Mouse (Mus musculus) megakaryocyte, embryonic 14.5 days (primary cell): Measurements from ENCODE around the gene Agap1. TPM values are rescaled to one million over a fixed set of nuclear protein-coding genes. Genes with fewer than 3 reads are reported as not detected.

Source experiments
- H3K27me3 ChIP-seq: replicated peaks from 2 replicates; pipeline ENCODE3; 2012; ENCODE audit warnings: inconsistent platforms
- H3K36me3 ChIP-seq: replicated peaks from 2 replicates; pipeline ENCODE3; 2012; ENCODE audit warnings: low read length, inconsistent platforms, mixed read lengths
- H3K4me1 ChIP-seq: 2 replicates; pipeline ENCODE4 v1.6.1; 2012; ENCODE audit warnings: inconsistent platforms
- H3K4me3 ChIP-seq: replicated peaks from 2 replicates; pipeline ENCODE3; 2012; ENCODE audit warnings: moderate library complexity, mild to moderate bottlenecking, inconsistent platforms
- H3K9me3 ChIP-seq: 2 replicates; pipeline ENCODE4 v1.6.1; 2012; ENCODE audit warnings: inconsistent platforms
- FLI1 ChIP-seq: IDR thresholded peaks from 2 replicates; pipeline ENCODE4 v1.6.1; 2012; ENCODE audit warnings: low read length, inconsistent platforms, mixed read lengths
- GATA1 ChIP-seq: IDR thresholded peaks from 3 replicates; pipeline ENCODE4 v1.6.1; 2012; ENCODE audit warnings: mixed read lengths, low read length, inconsistent platforms, borderline replicate concordance
- polyA plus RNA-seq: library from polyadenylated mRNA; stranded (reverse); fragments of >175 nt; gene quantifications from 2 replicates; pipeline ENCODE4 v1.2.3, GENCODE M21; 2012; ENCODE audit warnings: low replicate concordance; ENCODE audit not compliant: insufficient read depth

The Agap1 gene
- polyA plus RNA-seq, 1 experiment, result 3.4 TPM

GRCm38 (mm10) chr1:89521406-89521805, 66.8 kb downstream of the Agap1 start:
- H3K4me1 ChIP-seq, result peaks cover 36% of the 10 kb centered on the region
- no peaks in the 10 kb centered on the region for H3K9me3 ChIP-seq
- H3K4me3 ChIP-seq, result no peak overlapping the region
- TF ChIP-seq GATA1 (no peak), FLI1 (no peak)
- H3K36me3 ChIP-seq, result no peaks in the 10 kb centered on the region
- H3K27me3 ChIP-seq, result peaks cover 28% of the 10 kb centered on the region

GRCm38 (mm10) chr1:89521935-89522535, 67.4 kb downstream of the Agap1 start:
- Histone ChIP-seq H3K36me3 (no peaks in the 10 kb centered on the region), H3K4me3 (no peak overlapping the region), H3K4me1 (peaks cover 36% of the 10 kb centered on the region), H3K27me3 (peaks cover 30% of the 10 kb centered on the region), H3K9me3 (no peaks in the 10 kb centered on the region)
- no peak for TF ChIP-seq FLI1
- no peak for TF ChIP-seq GATA1

- Histone ChIP-seq H3K9me3 (no peaks in the 10 kb centered on the region), H3K27me3 (peaks cover 33% of the 10 kb centered on the region), H3K4me3 (no peak overlapping the region), H3K36me3 (no peaks in the 10 kb centered on the region), H3K4me1 (peaks cover 36% of the 10 kb centered on the region)
- TF ChIP-seq FLI1, result no peak
- TF ChIP-seq GATA1, result no peak
Observed at GRCm38 (mm10) chr1:89524369-89524768, 69.8 kb downstream of the Agap1 start.

DNA sequence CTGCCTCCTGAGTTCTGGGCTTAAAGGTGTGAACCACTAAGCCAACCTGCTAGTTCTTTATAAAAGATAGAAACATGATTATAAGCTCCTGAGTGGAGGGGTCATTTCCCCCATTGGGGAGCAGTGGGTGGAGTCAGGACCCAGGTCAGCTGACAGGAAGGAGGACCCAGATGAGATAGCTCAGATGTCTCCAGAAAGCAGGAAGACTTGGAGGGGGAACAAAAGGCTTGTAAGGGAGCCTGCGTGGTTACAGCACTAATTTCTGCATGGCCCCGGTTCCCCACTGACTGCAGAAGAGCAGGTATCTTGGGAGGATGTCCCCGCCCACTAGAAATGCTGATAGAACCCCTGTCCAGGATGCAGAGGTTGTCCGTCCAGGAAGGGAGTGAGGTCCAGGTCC, 70.4 kb downstream of the Agap1 start:
- Histone ChIP-seq H3K9me3 (no peaks in the 10 kb centered on the region), H3K4me3 (no peak overlapping the region)

GRCm38 (mm10) chr1:89525825-89526224, 71.2 kb downstream of the Agap1 start:
- Histone ChIP-seq H3K4me3 (no peak overlapping the region), H3K27me3 (peaks cover 30% of the 10 kb centered on the region), H3K4me1 (peaks cover 36% of the 10 kb centered on the region), H3K36me3 (no peaks in the 10 kb centered on the region), H3K9me3 (no peaks in the 10 kb centered on the region)
- TF ChIP-seq GATA1, result no peak
- TF ChIP-seq FLI1, result no peak

More for the DNA sequence above, 70.4 kb downstream of the Agap1 start:
- Histone ChIP-seq H3K36me3 (no peaks in the 10 kb centered on the region), H3K27me3 (peaks cover 31% of the 10 kb centered on the region), H3K4me1 (peaks cover 36% of the 10 kb centered on the region)
- TF ChIP-seq GATA1 (no peak), FLI1 (no peak)

GRCm38 (mm10) chr1:89528671-89529276, 74.2 kb downstream of the Agap1 start:
- Histone ChIP-seq H3K4me3 (no peak overlapping the region), H3K9me3 (peaks cover 17% of the 10 kb centered on the region), H3K27me3 (peaks cover 13% of the 10 kb centered on the region), H3K36me3 (no peaks in the 10 kb centered on the region), H3K4me1 (peaks cover 18% of the 10 kb centered on the region)
- TF ChIP-seq GATA1 (no peak), FLI1 (no peak)

DNA sequence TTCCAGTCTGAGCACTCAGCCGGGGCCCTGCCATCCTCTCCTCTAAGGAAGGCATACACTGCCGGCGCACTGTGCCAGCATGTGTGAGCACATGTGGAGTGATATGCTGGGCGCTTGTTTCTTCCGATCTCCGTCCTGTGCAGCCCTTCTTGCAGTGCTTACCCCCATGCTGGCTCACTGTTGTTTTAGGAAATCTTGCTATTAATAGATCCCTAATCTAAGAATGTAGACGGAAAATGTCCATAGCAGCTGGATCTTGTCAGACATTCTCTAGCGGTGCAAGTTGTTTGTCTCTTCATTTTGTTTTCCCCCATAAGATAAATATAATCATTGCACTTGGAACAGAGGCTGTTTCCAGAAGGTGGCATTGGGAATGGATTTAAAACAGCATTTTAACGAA, 79.1 kb downstream of the Agap1 start:
- TF ChIP-seq GATA1 (no peak), FLI1 (no peak)
- H3K9me3 ChIP-seq, result peaks cover 31% of the 10 kb centered on the region

DNA sequence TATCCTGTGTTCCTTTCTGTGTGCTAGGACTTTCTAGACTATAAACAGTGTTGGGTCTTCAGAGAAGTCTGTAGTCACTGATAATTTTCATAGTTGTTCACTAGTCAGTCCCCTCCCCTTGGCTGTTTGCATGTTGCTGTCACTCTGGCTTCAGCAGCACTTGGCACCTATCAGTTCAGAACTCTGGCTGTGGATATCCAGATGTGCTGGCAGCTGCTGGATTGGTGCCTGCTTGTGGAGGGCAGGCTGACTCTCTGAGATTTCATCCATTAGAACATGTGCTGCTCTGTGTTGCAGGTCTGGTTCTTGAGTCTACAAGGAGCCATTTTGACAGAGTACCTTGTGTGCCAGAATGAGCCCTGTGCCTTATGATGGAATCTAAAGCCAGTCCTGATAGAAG, 80.6 kb downstream of the Agap1 start:
- Histone ChIP-seq H3K36me3 (no peaks in the 10 kb centered on the region), H3K4me1 (no peaks in the 10 kb centered on the region), H3K9me3 (peaks cover 45% of the 10 kb centered on the region), H3K4me3 (no peak overlapping the region), H3K27me3 (peaks cover 2% of the 10 kb centered on the region)
- TF ChIP-seq GATA1 (no peak), FLI1 (no peak)

More for the DNA sequence above, 79.1 kb downstream of the Agap1 start:
- Histone ChIP-seq H3K36me3 (no peaks in the 10 kb centered on the region), H3K4me3 (no peak overlapping the region), H3K4me1 (no peaks in the 10 kb centered on the region; the same call in 1 of the 2 replicates), H3K27me3 (peaks cover 4% of the 10 kb centered on the region)

GRCm38 (mm10) chr1:89538163-89538946, 83.7 kb downstream of the Agap1 start:
- Histone ChIP-seq H3K4me3 (no peak overlapping the region), H3K4me1 (no peaks in the 10 kb centered on the region), H3K36me3 (no peaks in the 10 kb centered on the region), H3K9me3 (peaks cover 45% of the 10 kb centered on the region), H3K27me3 (peaks cover 2% of the 10 kb centered on the region)
- no peak for TF ChIP-seq FLI1
- TF ChIP-seq GATA1, result no peak

DNA sequence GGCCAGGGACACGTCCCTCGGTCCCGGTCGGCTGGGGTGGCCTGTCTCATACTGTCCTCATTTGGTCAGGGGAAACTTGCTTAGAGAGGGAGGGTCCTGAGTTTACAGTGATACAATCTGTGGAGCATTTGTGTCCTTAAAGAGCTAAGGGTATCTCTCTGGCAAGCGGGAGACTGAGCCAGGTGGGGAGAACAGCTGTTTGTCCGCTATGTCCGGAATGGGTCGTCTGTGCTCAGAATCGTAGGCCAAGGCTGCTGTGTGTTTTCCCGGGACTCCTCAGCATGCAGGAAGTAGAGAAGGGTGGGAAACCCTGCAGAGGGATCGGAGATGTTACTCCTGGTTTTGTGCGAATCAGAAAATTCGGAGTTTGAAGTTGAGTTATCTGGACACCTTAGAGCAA, 84.5 kb downstream of the Agap1 start:
- no peaks in the 10 kb centered on the region for H3K4me1 ChIP-seq
- peaks cover 7% of the 10 kb centered on the region for H3K27me3 ChIP-seq
- H3K4me3 ChIP-seq, result no peak overlapping the region
- H3K9me3 ChIP-seq, result peaks cover 49% of the 10 kb centered on the region
- TF ChIP-seq FLI1, result no peak
- no peak for TF ChIP-seq GATA1
- H3K36me3 ChIP-seq, result no peaks in the 10 kb centered on the region
